Mouse (Mus musculus): ENCODE data around the gene Gm525. TPM values are rescaled to one million over a fixed set of nuclear protein-coding genes. Genes with fewer than 3 reads are reported as not detected.

The Gm525 gene
- total RNA-seq, 2 experiments from 2014 or later = not detected

Other genes starting within 250 kb of the Gm525 start
- 10 to 100 TPM; 39.8 to 42.6 TPM for gene Akap1, start 209.3 kb upstream of the Gm525 start, total RNA-seq (2021)
- 10 to 100 TPM; 13.7 to 15.7 TPM for gene Scpep1, start 118.4 kb upstream of the Gm525 start, total RNA-seq (2021)
- gene Elobl, start 106.9 kb upstream of the Gm525 start, total RNA-seq (2021) = not detected
- gene Coil, start 103.6 kb upstream of the Gm525 start, total RNA-seq (2021) = 10 to 100 TPM; 19.5 to 20.0 TPM
- 1 to 10 TPM; 3.5 to 4.1 TPM for gene Trim25, start 74.5 kb upstream of the Gm525 start, total RNA-seq (2021)
- gene Dgke, start 7.0 kb upstream of the Gm525 start, total RNA-seq (2021) = 10 to 100 TPM; 41.6 to 42.8 TPM
- gene Nog, start 228.5 kb downstream of the Gm525 start, total RNA-seq (2021) = 1 to 10 TPM; 7.0 to 9.6 TPM